Mouse (Mus musculus): Measurements from ENCODE around the gene Gm20830. TPM values are rescaled to one million over a fixed set of nuclear protein-coding genes. Genes with fewer than 3 reads are reported as not detected.
"Not testable (repeated sequence)": the region's sequence is repeated elsewhere in the genome, so short reads cannot be mapped to it uniquely, and the experiment has no call there.

The Gm20830 gene
- polyA plus RNA-seq (2016; fragmentation: Nextera tagmentation; extraction: Ambion mirVana): not detected in 2 replicates

- 33% methylated on average over 3 of the region's 3 CpGs for WGBS
- not testable (repeated sequence) for DNase-seq (ENCODE audit: low spot score); H3K9me3 ChIP-seq; H3K27me3 ChIP-seq (replicated peaks; ENCODE audit: low read depth, poor library complexity, severe bottlenecking); H3K4me3 ChIP-seq; H3K4me1 ChIP-seq; H3K27ac ChIP-seq (replicated peaks); H3K36me3 ChIP-seq (replicated peaks)
These were observed at the start of gene Gm20830 for GRCm38 (mm10) chrY:6918182-6918581. Gene Gm20830 (minus strand): TSS chrY:6918282.

Other genes starting within 250 kb of the Gm20830 start
- gene Gm21719, start 235.4 kb downstream of the Gm20830 start, polyA plus RNA-seq (2016; fragmentation: Nextera tagmentation; extraction: Ambion mirVana): not detected in 2 replicates